Mouse (Mus musculus): ENCODE data around the gene Srgap2. TPM values are rescaled to one million over a fixed set of nuclear protein-coding genes. Genes with fewer than 3 reads are reported as not detected.

Srgap2 gene
- polyA plus RNA-seq, 1 experiment from 2014 or later = 4.1 TPM

DNA sequence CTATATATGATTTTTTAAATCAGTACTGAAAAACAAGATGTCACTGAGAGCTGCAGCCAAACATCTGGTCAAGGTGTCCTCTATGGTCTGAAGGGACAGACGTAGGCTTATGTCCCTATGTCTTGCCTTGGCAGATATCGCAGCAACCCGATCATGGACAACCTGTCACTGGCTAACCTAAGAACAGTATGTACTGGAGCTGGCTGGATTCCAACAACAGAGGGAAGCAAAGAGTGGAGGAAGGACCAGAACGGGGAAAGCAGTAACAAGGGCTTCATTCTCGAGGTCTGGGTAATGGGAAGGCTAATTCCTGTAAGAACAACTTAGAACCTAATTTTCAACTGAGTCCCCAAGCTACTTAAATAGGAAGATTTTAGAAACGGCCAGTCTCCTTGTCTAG is 238.2 kb downstream of the Srgap2 start:
- H3K4me2 ChIP-seq (ENCODE audit: low read depth, low read length) = no peak overlapping the region
- H3K9ac ChIP-seq (replicated peaks) = no peak overlapping the region
- no peak for TF ChIP-seq EP300 (IDR thresholded peaks at IDR 0.05; ENCODE audit: low read depth)
- no peak for TF ChIP-seq CTCF (IDR thresholded peaks at IDR 0.05; ENCODE audit: low read depth)
- ATAC-seq = no peak
- no peak overlapping the region for H3K4me3 ChIP-seq (ENCODE audit: low read depth, low read length)
- no peaks in the 10 kb centered on the region for H3K9me3 ChIP-seq (ENCODE audit: low read length)
- H3K27me3 ChIP-seq (ENCODE audit: insufficient read depth, low read length) = no peaks in the 10 kb centered on the region
- WGBS (ENCODE audit: insufficient replicate concordance) = 67% methylated on average over 6 of the region's 6 CpGs
- DNase-seq = no peak
- no peak overlapping the region for H3K27ac ChIP-seq (ENCODE audit: low read depth)
- peaks cover 3% of the 10 kb centered on the region; the same call in 1 of the 2 replicates for H3K36me3 ChIP-seq (replicated peaks; ENCODE audit: insufficient read depth, low read length)
- H3K4me1 ChIP-seq (ENCODE audit: insufficient read depth) = peaks cover 15% of the 10 kb centered on the region

- Histone ChIP-seq H3K9me3 (ENCODE audit: low read length) (no peaks in the 10 kb centered on the region), H3K36me3 (replicated peaks; ENCODE audit: insufficient read depth, low read length) (peaks cover 3% of the 10 kb centered on the region; the same call in 1 of the 2 replicates), H3K4me2 (ENCODE audit: low read depth, low read length) (no peak overlapping the region), H3K27me3 (ENCODE audit: insufficient read depth, low read length) (no peaks in the 10 kb centered on the region), H3K4me3 (ENCODE audit: low read depth, low read length) (no peak overlapping the region), H3K9ac (replicated peaks) (no peak overlapping the region), H3K27ac (ENCODE audit: low read depth) (peak overlapping the region; percentile 22; the same call in 1 of the 2 replicates), H3K4me1 (ENCODE audit: insufficient read depth) (peaks cover 17% of the 10 kb centered on the region)
- DNase-seq (no peak), ATAC-seq (no peak)
- 67% methylated on average over 2 of the region's 2 CpGs for WGBS (ENCODE audit: insufficient replicate concordance)
- TF ChIP-seq CTCF (IDR thresholded peaks at IDR 0.05; ENCODE audit: low read depth) (no peak), EP300 (IDR thresholded peaks at IDR 0.05; ENCODE audit: low read depth) (no peak)
Measured at GRCm38 (mm10) chr1:131287267-131287666, 239.9 kb downstream of the Srgap2 start.

DNA sequence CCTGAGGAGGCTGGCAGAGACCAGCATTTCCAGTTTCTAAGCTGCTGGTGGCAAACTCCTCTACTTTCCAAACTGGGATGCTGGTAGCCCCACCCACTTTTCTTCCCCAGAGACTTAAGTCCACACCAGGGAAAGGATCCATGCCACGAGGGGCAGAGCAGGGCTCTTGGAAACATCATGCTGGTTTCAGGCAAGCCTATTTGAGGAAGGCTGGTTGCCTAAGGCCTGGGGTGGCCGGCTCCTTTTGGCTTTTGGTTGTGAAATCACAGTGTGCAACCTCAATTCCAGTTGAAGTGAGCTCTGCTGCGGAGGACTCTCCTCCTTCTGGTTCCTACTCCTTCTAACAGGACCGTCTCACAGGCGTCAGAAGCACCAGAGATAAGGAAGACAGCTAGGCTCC is 240.3 kb downstream of the Srgap2 start:
- H3K9me3 ChIP-seq (ENCODE audit: low read length) = no peaks in the 10 kb centered on the region
- H3K4me2 ChIP-seq (ENCODE audit: low read depth, low read length) = no peak overlapping the region
- H3K9ac ChIP-seq (replicated peaks) = no peak overlapping the region
- peaks cover 18% of the 10 kb centered on the region for H3K4me1 ChIP-seq (ENCODE audit: insufficient read depth)
- H3K27me3 ChIP-seq (ENCODE audit: insufficient read depth, low read length) = no peaks in the 10 kb centered on the region
- H3K36me3 ChIP-seq (replicated peaks; ENCODE audit: insufficient read depth, low read length) = 0 out of 2 replicates have a peak, but pooled peaks cover 3% of the 10 kb centered on the region
- DNase-seq (peak; percentile 46), ATAC-seq (peak; percentile 46; the same call in 1 of the 2 replicates)
- 41% methylated on average over 5 of the region's 5 CpGs for WGBS (ENCODE audit: insufficient replicate concordance)
- no peak for TF ChIP-seq EP300 (IDR thresholded peaks at IDR 0.05; ENCODE audit: low read depth)
- TF ChIP-seq CTCF (IDR thresholded peaks at IDR 0.05; ENCODE audit: low read depth) = no peak
- 0 out of 2 replicates have a peak overlapping the region, but pooled peaks have one; percentile 5 for H3K27ac ChIP-seq (ENCODE audit: low read depth)
- H3K4me3 ChIP-seq (ENCODE audit: low read depth, low read length) = no peak overlapping the region

- no peak for DNase-seq
- WGBS (ENCODE audit: insufficient replicate concordance) = 66% methylated on average over 4 of the region's 4 CpGs
- no peak for ATAC-seq
- Histone ChIP-seq H3K4me2 (ENCODE audit: low read depth, low read length) (no peak overlapping the region), H3K27me3 (ENCODE audit: insufficient read depth, low read length) (no peaks in the 10 kb centered on the region), H3K36me3 (replicated peaks; ENCODE audit: insufficient read depth, low read length) (no peaks in the 10 kb centered on the region), H3K4me3 (ENCODE audit: low read depth, low read length) (no peak overlapping the region), H3K27ac (ENCODE audit: low read depth) (no peak overlapping the region), H3K9ac (replicated peaks) (no peak overlapping the region), H3K9me3 (ENCODE audit: low read length) (no peaks in the 10 kb centered on the region), H3K4me1 (ENCODE audit: insufficient read depth) (peaks cover 28% of the 10 kb centered on the region)
- TF ChIP-seq EP300 (IDR thresholded peaks at IDR 0.05; ENCODE audit: low read depth) (no peak), CTCF (IDR thresholded peaks at IDR 0.05; ENCODE audit: low read depth) (no peak)
Measured at GRCm38 (mm10) chr1:131284616-131285015, 242.5 kb downstream of the Srgap2 start.

DNA sequence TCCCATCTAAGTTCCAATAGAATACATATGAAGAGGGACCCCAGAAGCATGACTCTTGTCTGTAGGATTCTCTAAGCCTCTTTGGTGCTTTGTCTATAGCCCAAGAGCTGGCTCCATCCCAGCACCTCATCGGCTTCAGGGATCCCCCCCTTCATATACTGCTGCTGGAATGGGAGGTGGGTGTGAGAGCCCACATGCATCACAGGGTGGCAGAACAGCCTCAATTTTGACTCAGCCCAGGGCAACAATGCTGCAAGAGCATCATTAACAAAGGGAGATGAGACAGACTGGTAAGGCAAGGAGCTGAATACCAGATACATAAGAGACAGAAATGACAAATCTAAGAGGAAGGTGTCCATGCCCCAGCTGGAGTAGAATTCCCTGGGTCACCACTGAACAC is 243.0 kb downstream of the Srgap2 start:
- Histone ChIP-seq H3K36me3 (replicated peaks; ENCODE audit: insufficient read depth, low read length) (no peaks in the 10 kb centered on the region), H3K4me2 (ENCODE audit: low read depth, low read length) (no peak overlapping the region), H3K27me3 (ENCODE audit: insufficient read depth, low read length) (no peaks in the 10 kb centered on the region), H3K9me3 (ENCODE audit: low read length) (no peaks in the 10 kb centered on the region), H3K9ac (replicated peaks) (no peak overlapping the region), H3K27ac (ENCODE audit: low read depth) (no peak overlapping the region), H3K4me3 (ENCODE audit: low read depth, low read length) (no peak overlapping the region), H3K4me1 (ENCODE audit: insufficient read depth) (peaks cover 33% of the 10 kb centered on the region)
- WGBS (ENCODE audit: insufficient replicate concordance) = 74% methylated on average over 1 of the region's 1 CpGs
- ATAC-seq (no peak), DNase-seq (no peak)
- TF ChIP-seq EP300 (IDR thresholded peaks at IDR 0.05; ENCODE audit: low read depth) = no peak
- TF ChIP-seq CTCF (IDR thresholded peaks at IDR 0.05; ENCODE audit: low read depth) = no peak

DNA sequence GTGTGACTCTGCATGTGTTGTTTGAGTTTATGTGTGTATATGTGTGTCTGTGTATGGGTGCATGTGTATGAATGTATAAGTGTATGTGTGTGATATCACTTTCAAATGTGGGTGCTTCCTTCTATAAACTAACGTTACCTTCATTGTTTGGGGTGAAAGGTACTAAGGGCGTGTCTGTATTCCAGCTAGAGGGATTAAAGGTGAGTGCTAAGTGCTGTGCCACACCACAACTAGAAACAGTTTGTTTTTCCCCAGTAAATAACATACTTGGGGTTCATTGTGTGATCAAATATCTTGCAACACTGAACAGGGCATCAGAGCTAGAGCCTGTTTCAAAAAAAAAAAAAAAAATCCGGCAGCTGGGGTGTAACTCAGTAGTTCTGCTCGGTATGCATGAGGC is 245.4 kb downstream of the Srgap2 start:
- ATAC-seq (peak; percentile 62), DNase-seq (no peak)
- TF ChIP-seq CTCF (IDR thresholded peaks at IDR 0.05; ENCODE audit: low read depth) (no peak), EP300 (IDR thresholded peaks at IDR 0.05; ENCODE audit: low read depth) (no peak)

More for the DNA sequence above, 245.4 kb downstream of the Srgap2 start:
- Histone ChIP-seq H3K4me3 (ENCODE audit: low read depth, low read length) (no peak overlapping the region), H3K27ac (ENCODE audit: low read depth) (peak overlapping the region; percentile 22; the same call in 1 of the 2 replicates), H3K4me1 (ENCODE audit: insufficient read depth) (peaks cover 33% of the 10 kb centered on the region), H3K9ac (replicated peaks) (no peak overlapping the region; the same call in 1 of the 2 replicates), H3K36me3 (replicated peaks; ENCODE audit: insufficient read depth, low read length) (no peaks in the 10 kb centered on the region), H3K4me2 (ENCODE audit: low read depth, low read length) (no peak overlapping the region), H3K27me3 (ENCODE audit: insufficient read depth, low read length) (no peaks in the 10 kb centered on the region), H3K9me3 (ENCODE audit: low read length) (no peaks in the 10 kb centered on the region)
- WGBS (ENCODE audit: insufficient replicate concordance) = 51% methylated on average over 4 of the region's 4 CpGs

Measured in liver, postnatal 0 days (tissue).